In the genomic region with DNA sequence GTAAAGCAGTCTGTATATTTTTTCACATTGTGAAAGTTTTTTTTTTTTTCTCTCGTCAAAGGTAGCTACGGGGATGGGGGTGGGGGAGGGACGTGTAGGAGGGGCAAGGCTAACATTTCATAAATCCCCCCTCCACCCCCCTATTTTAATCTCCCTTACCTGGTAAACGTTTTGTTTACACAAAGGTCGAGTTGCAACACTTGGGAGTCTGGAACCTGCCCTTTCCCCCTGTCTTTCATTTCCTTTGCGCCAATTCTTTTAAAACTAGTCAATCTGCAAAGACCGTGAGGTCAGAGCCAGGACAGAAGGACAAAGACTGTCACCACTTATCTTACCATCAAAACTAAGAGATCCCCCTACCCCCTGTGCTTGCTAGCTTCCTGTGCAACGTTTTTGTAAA, we compare ENCODE assay signal across 25 mouse cellular contexts. TPM values are rescaled to one million over a fixed set of nuclear protein-coding genes. Genes with fewer than 3 reads are reported as not detected.
DNase-seq lines count a peak whose midpoint lies in the region; ATAC-seq and TF ChIP-seq lines count a peak whose summit lies in the region.
"Had no signal": no experiment of that assay in that cellular context is flagged by ENCODE, and none has a peak within 500 bp of the region (broad histone marks: within the 10 kb centered on the region; RNA-seq: fewer than 3 reads in every experiment).

No protein-coding gene starts in this region.

- H3K4me1 ChIP-seq in liver, adult 2 months (ENCODE audit: control insufficient read depth, insufficient read depth, low read length) = peaks cover 43% of the 10 kb centered on the region
- peaks cover 37% of the 10 kb centered on the region for H3K4me1 ChIP-seq in embryonic facial prominence, embryonic 10.5 days
- H3K4me1 ChIP-seq in intestine, embryonic 14.5 days (replicated peaks; ENCODE audit: control insufficient read depth, insufficient read depth, low read length) = 0 out of 2 replicates have a peak, but pooled peaks cover 8% of the 10 kb centered on the region
- H3K4me1 ChIP-seq in liver, embryonic 15.5 days (replicated peaks) = peaks cover 10% of the 10 kb centered on the region
- H3K4me1 ChIP-seq: embryonic facial prominence, embryonic 15.5 days had no signal

- 10% methylated on average over 8 of the region's 8 CpGs for whole genome bisulfite sequencing in liver, adult 2 months
- WGBS in embryonic facial prominence, embryonic 10.5 days = 13% methylated on average over 8 of the region's 8 CpGs
- WGBS in intestine, embryonic 14.5 days = 15% methylated on average over 8 of the region's 8 CpGs
- WGBS in liver, embryonic 15.5 days (ENCODE audit: insufficient replicate concordance) = 20% methylated on average over 8 of the region's 8 CpGs

- peak overlapping the region; percentile 56 for H3K9ac ChIP-seq in liver, adult 2 months (ENCODE audit: low read depth, low read length)
- no peak overlapping the region for H3K9ac ChIP-seq in intestine, embryonic 14.5 days (ENCODE audit: low read length)
- H3K9ac ChIP-seq in liver, embryonic 15.5 days = no peak overlapping the region
- H3K9ac ChIP-seq: embryonic facial prominence, embryonic 15.5 days; forebrain, embryonic 12.5 days had no signal

- peak; percentile 98 for DNase-seq in liver, adult 2 months (ENCODE audit: extremely low read depth, low read depth, low spot score)
- DNase-seq in liver = no peak
- peak; percentile 29 for DNase-seq in embryonic facial prominence, embryonic 10.5 days (ENCODE audit: low spot score)
- no peak for DNase-seq in intestine, embryonic 14.5 days (ENCODE audit: low spot score)
- no peak for DNase-seq in kidney, postnatal 10 days
- no peak for DNase-seq in cerebellum, adult 8-10 months
- DNase-seq: adrenal gland, adult 2 months; cerebellum, adult 2 months; gastrocnemius, postnatal 25 days; heart, adult 2 months; heart, postnatal 36 days; kidney, adult 8-10 months; kidney, postnatal 4 days; lung, postnatal 4 days; right cerebral cortex, postnatal 25 days had no signal

- no peaks in the 10 kb centered on the region for H3K79me2 ChIP-seq in liver, adult 2 months (ENCODE audit: control insufficient read depth, insufficient read depth, low read length)

- peak overlapping the region; percentile 92 for H3K27ac ChIP-seq in liver, adult 2 months (replicated peaks; ENCODE audit: insufficient read depth, low read depth, low read length)
- H3K27ac ChIP-seq in embryonic facial prominence, embryonic 10.5 days (replicated peaks) = peak overlapping the region; percentile 65
- H3K27ac ChIP-seq in intestine, embryonic 14.5 days (ENCODE audit: low read depth) = no peak overlapping the region
- 0 out of 2 replicates have a peak overlapping the region, but pooled peaks have one; percentile 25 for H3K27ac ChIP-seq in liver, embryonic 15.5 days (replicated peaks)
- H3K27ac ChIP-seq: embryonic facial prominence, embryonic 15.5 days; forebrain, embryonic 12.5 days; heart, adult 2 months; hindbrain, postnatal 0 days had no signal

- no peaks in the 10 kb centered on the region for H3K9me3 ChIP-seq in embryonic facial prominence, embryonic 10.5 days
- H3K9me3 ChIP-seq in intestine, embryonic 14.5 days (ENCODE audit: control insufficient read depth, low read length) = no peaks in the 10 kb centered on the region
- no peaks in the 10 kb centered on the region for H3K9me3 ChIP-seq in liver, embryonic 15.5 days (replicated peaks)
- H3K9me3 ChIP-seq: embryonic facial prominence, embryonic 15.5 days; forebrain, embryonic 12.5 days had no signal

- no peak for TF ChIP-seq CTCF in liver, adult 2 months (IDR thresholded peaks at IDR 0.05; ENCODE audit: low read depth, low read length)

- no peak for ATAC-seq in intestine, embryonic 14.5 days (replicated peaks; ENCODE audit: low FRiP score, low TSS enrichment, low read depth)
- no peak for ATAC-seq in liver, embryonic 15.5 days (ENCODE audit: insufficient read depth)
- ATAC-seq in activated CD4-positive, CD25-positive, alpha-beta regulatory T cell, adult 4 months = no peak
- ATAC-seq: hindbrain, postnatal 0 days had no signal

- no peak overlapping the region for H3K4me3 ChIP-seq in liver, adult 2 months (ENCODE audit: insufficient read depth, low read depth, low read length)
- peak overlapping the region; percentile 18; the same call in 1 of the 2 replicates for H3K4me3 ChIP-seq in embryonic facial prominence, embryonic 10.5 days
- H3K4me3 ChIP-seq in intestine, embryonic 14.5 days (ENCODE audit: low read depth, low read length) = no peak overlapping the region
- H3K4me3 ChIP-seq in liver, embryonic 15.5 days (replicated peaks) = no peak overlapping the region
- H3K4me3 ChIP-seq: embryonic facial prominence, embryonic 15.5 days; forebrain, embryonic 12.5 days; heart, adult 2 months had no signal

- TF ChIP-seq POLR2A in liver, adult 2 months (IDR thresholded peaks at IDR 0.05; ENCODE audit: extremely low read depth, insufficient read depth, low read length) = no peak

- no peaks in the 10 kb centered on the region for H3K36me3 ChIP-seq in liver, adult 2 months (ENCODE audit: control insufficient read depth, insufficient read depth, low read length)
- H3K36me3 ChIP-seq in embryonic facial prominence, embryonic 10.5 days (replicated peaks) = no peaks in the 10 kb centered on the region
- no peaks in the 10 kb centered on the region for H3K36me3 ChIP-seq in intestine, embryonic 14.5 days (ENCODE audit: control insufficient read depth, insufficient read depth, low read length)
- H3K36me3 ChIP-seq in liver, embryonic 15.5 days (replicated peaks) = no peaks in the 10 kb centered on the region
- H3K36me3 ChIP-seq: embryonic facial prominence, embryonic 15.5 days; forebrain, embryonic 12.5 days had no signal

- H3K4me2 ChIP-seq in intestine, embryonic 14.5 days (ENCODE audit: low read length) = 0 out of 2 replicates have a peak overlapping the region, but pooled peaks have one; percentile 14
- H3K4me2 ChIP-seq in liver, embryonic 15.5 days = no peak overlapping the region
- H3K4me2 ChIP-seq: embryonic facial prominence, embryonic 15.5 days; forebrain, embryonic 12.5 days had no signal

- no peaks in the 10 kb centered on the region for H3K27me3 ChIP-seq in liver, adult 2 months (ENCODE audit: control insufficient read depth, insufficient read depth, low read length)
- no peaks in the 10 kb centered on the region for H3K27me3 ChIP-seq in embryonic facial prominence, embryonic 10.5 days (replicated peaks; ENCODE audit: low read depth, poor library complexity, severe bottlenecking)
- H3K27me3 ChIP-seq in intestine, embryonic 14.5 days (replicated peaks; ENCODE audit: control insufficient read depth, insufficient read depth, low read length) = no peaks in the 10 kb centered on the region
- H3K27me3 ChIP-seq in liver, embryonic 15.5 days = no peaks in the 10 kb centered on the region
- H3K27me3 ChIP-seq: embryonic facial prominence, embryonic 15.5 days; forebrain, embryonic 12.5 days had no signal

RNA-seq across cellular contexts. Expression of a gene that starts 23.9 kb away (rescaled TPM):
- 0.37 TPM in 1 of 2 replicates, not detected in the other for total RNA-seq in liver, adult 2 months (2014; rRNA removed)
- polyA plus RNA-seq in liver, adult 2 months (2012; rRNA removed) = not detected in 2 replicates
- not detected in 2 replicates for polyA plus RNA-seq in embryonic facial prominence, embryonic 10.5 days (2016; fragmentation: Nextera tagmentation; extraction: Ambion mirVana)
- 3.9 and 4.9 TPM in 2 replicates for polyA plus RNA-seq in intestine, embryonic 14.5 days (2014; fragmentation: Nextera tagmentation; extraction: Ambion mirVana)
- not detected in 2 replicates for polyA plus RNA-seq in liver, embryonic 15.5 days (2015; fragmentation: Nextera tagmentation; extraction: Ambion mirVana)
- polyA plus RNA-seq in activated CD4-positive, CD25-positive, alpha-beta regulatory T cell, adult 4 months (2017; shearing (Covaris generic)) = not detected
- total RNA-seq: adrenal gland, adult 2 months; gastrocnemius, postnatal 25 days; heart, adult 2 months; heart, postnatal 36 days; hindbrain, postnatal 0 days; layer of hippocampus, postnatal 14 days; left cerebral cortex, postnatal 14 days had no signal
- polyA plus RNA-seq: adrenal gland, adult 2 months; C2C12; cerebellum, adult 2 months; embryonic facial prominence, embryonic 15.5 days; forebrain, embryonic 12.5 days; heart, adult 2 months; limb, embryonic 14.5 days; spleen, adult 2 months had no signal

RNA-seq across cellular contexts. Expression of a gene that starts 34.3 kb away (rescaled TPM):
- 687 and 765 TPM in 2 replicates for total RNA-seq in liver, adult 2 months (2014; rRNA removed)
- 1,077 and 1,098 TPM in 2 replicates for polyA plus RNA-seq in liver, adult 2 months (2012; rRNA removed)
- 1.0 and 1.6 TPM in 2 replicates for polyA plus RNA-seq in embryonic facial prominence, embryonic 10.5 days (2016; fragmentation: Nextera tagmentation; extraction: Ambion mirVana)
- polyA plus RNA-seq in intestine, embryonic 14.5 days (2014; fragmentation: Nextera tagmentation; extraction: Ambion mirVana) = 23.1 and 32.1 TPM in 2 replicates
- 155 and 223 TPM in 2 replicates for polyA plus RNA-seq in liver, embryonic 15.5 days (2015; fragmentation: Nextera tagmentation; extraction: Ambion mirVana)
- not detected for polyA plus RNA-seq in activated CD4-positive, CD25-positive, alpha-beta regulatory T cell, adult 4 months (2017; shearing (Covaris generic))

Comparison
In these comparisons a context has a peak if more than half of its experiments do, and no peak if none do; other contexts are left out.
1. DNase-seq: peak in liver, adult 2 months (single experiment) and embryonic facial prominence, embryonic 10.5 days (single experiment); none in liver (single experiment), intestine, embryonic 14.5 days (single experiment), kidney, postnatal 10 days (single experiment) and cerebellum, adult 8-10 months (single experiment).